Comparison of ENCODE assay signal across 8 mouse cellular contexts in the genomic region with DNA sequence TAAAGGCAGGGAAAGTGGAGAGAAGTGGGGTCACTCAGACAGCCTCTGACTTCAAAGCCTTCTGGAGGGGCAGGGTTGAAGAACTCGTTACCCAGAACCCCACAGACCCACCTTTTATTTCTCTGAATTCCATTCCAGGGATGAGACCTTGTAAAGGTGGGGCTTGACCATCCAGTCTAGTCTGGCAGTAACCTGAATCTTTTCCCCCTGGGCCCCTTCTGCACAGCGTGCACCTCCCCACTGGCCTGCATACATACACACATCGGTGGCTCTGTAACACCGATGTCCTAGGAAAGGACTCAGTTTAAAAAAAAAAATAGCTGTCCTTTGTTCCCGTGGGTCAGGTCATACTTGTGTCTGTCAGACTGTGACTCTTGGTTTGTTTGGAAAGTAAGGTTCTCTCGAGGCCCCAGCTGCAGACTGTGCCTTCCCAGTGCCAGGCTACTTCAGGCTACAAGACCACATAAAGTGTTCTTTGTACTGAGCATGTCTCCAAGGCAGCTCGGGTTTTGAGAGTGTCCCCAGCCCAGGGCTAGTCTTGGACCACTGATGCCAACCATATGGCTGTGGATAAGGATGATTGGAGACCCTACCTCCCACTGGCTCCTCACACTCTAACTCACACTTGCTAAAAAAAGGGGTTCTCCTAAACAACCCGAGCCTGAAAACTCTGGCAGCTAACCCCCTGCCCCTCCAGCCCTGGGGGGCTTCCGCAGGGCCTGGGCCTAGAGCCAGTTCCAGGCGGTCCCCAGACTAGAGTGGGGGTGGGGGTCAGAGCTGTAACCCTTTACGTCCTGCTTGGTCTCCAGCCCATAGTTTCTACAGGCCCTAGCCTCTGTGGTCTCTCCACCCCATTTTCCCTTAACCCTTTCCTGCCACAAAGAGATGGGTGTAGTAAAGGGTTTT. TPM values are rescaled to one million over a fixed set of nuclear protein-coding genes. Genes with fewer than 3 reads are reported as not detected.
DNase-seq lines count a peak whose midpoint lies in the region; ATAC-seq lines count a peak whose summit lies in the region.

No protein-coding gene starts in this region.

- peak overlapping the region; percentile 96 for H3K27ac ChIP-seq in heart, embryonic 13.5 days (replicated peaks)
- peak overlapping the region; percentile 93 to 95 for H3K27ac ChIP-seq in heart, embryonic 14.5 days (replicated peaks in 1 of 2; ENCODE audit: control insufficient read depth in 1 of 2, insufficient read depth in 1 of 2, low read depth in 2 of 2, low read length in 2 of 2)
- peak overlapping the region; percentile 66 for H3K27ac ChIP-seq in liver, embryonic 13.5 days

- WGBS in heart, embryonic 13.5 days, result 6% methylated on average over 11 of the region's 11 CpGs
- 9% methylated on average over 11 of the region's 11 CpGs for WGBS in heart, embryonic 14.5 days
- WGBS in liver, embryonic 13.5 days (ENCODE audit: insufficient replicate concordance), result 26% methylated on average over 11 of the region's 11 CpGs

- H3K4me2 ChIP-seq in heart, embryonic 13.5 days, result peak overlapping the region; percentile 86
- H3K4me2 ChIP-seq in heart, embryonic 14.5 days (ENCODE audit: low read length), result peak overlapping the region; percentile 88
- H3K4me2 ChIP-seq in liver, embryonic 13.5 days, result peak overlapping the region; percentile 70

- no peak for DNase-seq in heart, adult 8-10 months (ENCODE audit: low spot score)
- DNase-seq in R1 (ENCODE audit: low read depth, low spot score), result peak; percentile 73
- DNase-seq in liver, embryonic 13.5 days, result no peak
- peak; percentile 83 for DNase-seq in yolk sac, embryonic 10.5 days (ENCODE audit: low spot score)
- DNase-seq in layer of hippocampus, adult 18-20 months (ENCODE audit: low spot score in 2 of 2), result no peak

- peak overlapping the region; percentile 91 for H3K9ac ChIP-seq in heart, embryonic 13.5 days
- H3K9ac ChIP-seq in heart, embryonic 14.5 days (ENCODE audit: low read length), result peak overlapping the region; percentile 88
- H3K9ac ChIP-seq in liver, embryonic 13.5 days, result peak overlapping the region; percentile 66

- peak overlapping the region; percentile 74 for H3K4me3 ChIP-seq in heart, embryonic 13.5 days
- peak overlapping the region; percentile 70 to 88; a peak in 3 of 4 replicates for H3K4me3 ChIP-seq in heart, embryonic 14.5 days (ENCODE audit: control insufficient read depth in 1 of 2, insufficient read depth in 1 of 2, low read depth in 1 of 2, low read length in 2 of 2)
- H3K4me3 ChIP-seq in liver, embryonic 13.5 days (replicated peaks), result no peak overlapping the region

- H3K27me3 ChIP-seq in heart, embryonic 13.5 days (replicated peaks), result no peaks in the 10 kb centered on the region
- no peaks in the 10 kb centered on the region for H3K27me3 ChIP-seq in heart, embryonic 14.5 days (ENCODE audit: control insufficient read depth, insufficient read depth, low read length)
- peaks cover 15% of the 10 kb centered on the region for H3K27me3 ChIP-seq in liver, embryonic 13.5 days

- peaks cover 9% of the 10 kb centered on the region for H3K36me3 ChIP-seq in heart, embryonic 13.5 days
- peaks cover 4% of the 10 kb centered on the region; the same call in 1 of the 2 replicates for H3K36me3 ChIP-seq in heart, embryonic 14.5 days (ENCODE audit: control insufficient read depth, insufficient read depth, low read length)
- H3K36me3 ChIP-seq in liver, embryonic 13.5 days, result no peaks in the 10 kb centered on the region

- peak; percentile 56 for ATAC-seq in heart, embryonic 13.5 days (ENCODE audit: extremely low read depth, insufficient number of reproducible peaks, low FRiP score, low TSS enrichment)
- ATAC-seq in heart, embryonic 14.5 days (ENCODE audit: insufficient number of reproducible peaks, insufficient read depth, low FRiP score, low read depth), result peak; percentile 62
- ATAC-seq in liver, embryonic 13.5 days (ENCODE audit: low read depth), result peak; percentile 28; the same call in 1 of the 2 replicates
- no peak for ATAC-seq in erythroblast, adult 5-6 weeks (replicated peaks; ENCODE audit: low FRiP score, poor library complexity, severe bottlenecking)

- no peaks in the 10 kb centered on the region for H3K9me3 ChIP-seq in heart, embryonic 13.5 days
- H3K9me3 ChIP-seq in heart, embryonic 14.5 days (ENCODE audit: control insufficient read depth, low read length), result no peaks in the 10 kb centered on the region
- H3K9me3 ChIP-seq in liver, embryonic 13.5 days (replicated peaks), result no peaks in the 10 kb centered on the region

- H3K4me1 ChIP-seq in heart, embryonic 13.5 days, result peaks cover 46% of the 10 kb centered on the region
- H3K4me1 ChIP-seq in heart, embryonic 14.5 days (ENCODE audit: control insufficient read depth in 2 of 2, insufficient read depth in 2 of 2, low read length in 2 of 2), result peaks cover 29 to 44% of the 10 kb centered on the region in 2 experiments
- peaks cover 51% of the 10 kb centered on the region for H3K4me1 ChIP-seq in liver, embryonic 13.5 days (replicated peaks)

RNA-seq across cellular contexts. Expression of gene Nynrin, which starts 0.9 kb away (rescaled TPM):
- polyA plus RNA-seq in heart, embryonic 13.5 days (2015; fragmentation: Nextera tagmentation; extraction: Ambion mirVana), result 16.5 and 18.2 TPM in 2 replicates
- 10 to 100 TPM in 1 of 4 experiments, 1 to 10 TPM in 3; 4.4 to 11.5 (median 6.2) TPM for total RNA-seq in heart, adult 8-10 months (2022)
- 11.0 and 12.4 TPM in 2 replicates for polyA plus RNA-seq in heart, embryonic 14.5 days (2014; fragmentation: Nextera tagmentation; extraction: Ambion mirVana)
- 2.2 and 3.1 TPM in 2 replicates for polyA plus RNA-seq in liver, embryonic 13.5 days (2015; fragmentation: Nextera tagmentation; extraction: Ambion mirVana)
- total RNA-seq in erythroblast, adult 5-6 weeks (2015; ENCODE audit: low replicate concordance), result 0.38 and 0.84 TPM in 2 replicates
- 0.42 and 0.77 TPM in 2 replicates for total RNA-seq in erythroblast, adult 5-6 weeks (2017; ENCODE audit: low replicate concordance)
- 1 to 10 TPM; 7.0 to 8.0 TPM for total RNA-seq in layer of hippocampus, adult 18-20 months (2021)

RNA-seq across cellular contexts. Expression of gene Nfatc4, which starts 30.0 kb away (rescaled TPM):
- 12.5 and 14.0 TPM in 2 replicates for polyA plus RNA-seq in heart, embryonic 13.5 days (2015; fragmentation: Nextera tagmentation; extraction: Ambion mirVana)
- 1 to 10 TPM; 3.3 to 4.2 (median 3.7) TPM for total RNA-seq in heart, adult 8-10 months (2022)
- 7.6 and 11.0 TPM in 2 replicates for polyA plus RNA-seq in heart, embryonic 14.5 days (2014; fragmentation: Nextera tagmentation; extraction: Ambion mirVana)
- polyA plus RNA-seq in liver, embryonic 13.5 days (2015; fragmentation: Nextera tagmentation; extraction: Ambion mirVana), result 1.5 and 1.8 TPM in 2 replicates
- not detected in 2 replicates for total RNA-seq in erythroblast, adult 5-6 weeks (2015; ENCODE audit: low replicate concordance)
- total RNA-seq in erythroblast, adult 5-6 weeks (2017; ENCODE audit: low replicate concordance), result not detected in 2 replicates
- 1 to 10 TPM; 1.4 to 2.3 TPM for total RNA-seq in layer of hippocampus, adult 18-20 months (2021)

RNA-seq across cellular contexts. Expression of gene Cbln3, which starts 31.3 kb away (rescaled TPM):
- 0.27 and 0.31 TPM in 2 replicates for polyA plus RNA-seq in heart, embryonic 13.5 days (2015; fragmentation: Nextera tagmentation; extraction: Ambion mirVana)
- total RNA-seq in heart, adult 8-10 months (2022), result under 1 TPM in 1 of 4 experiments, not detected in 3; 0.06 TPM
- polyA plus RNA-seq in heart, embryonic 14.5 days (2014; fragmentation: Nextera tagmentation; extraction: Ambion mirVana), result 0.24 and 0.61 TPM in 2 replicates
- polyA plus RNA-seq in liver, embryonic 13.5 days (2015; fragmentation: Nextera tagmentation; extraction: Ambion mirVana), result 0.10 and 0.13 TPM in 2 replicates
- not detected in 2 replicates for total RNA-seq in erythroblast, adult 5-6 weeks (2015; ENCODE audit: low replicate concordance)
- 0.14 TPM in 1 of 2 replicates, not detected in the other for total RNA-seq in erythroblast, adult 5-6 weeks (2017; ENCODE audit: low replicate concordance)
- under 1 TPM; 0.15 to 0.64 TPM for total RNA-seq in layer of hippocampus, adult 18-20 months (2021)

RNA-seq across cellular contexts. Expression of gene Khnyn, which starts 31.8 kb away (rescaled TPM):
- polyA plus RNA-seq in heart, embryonic 13.5 days (2015; fragmentation: Nextera tagmentation; extraction: Ambion mirVana), result 9.5 and 9.8 TPM in 2 replicates
- 10 to 100 TPM in 2 of 4 experiments, 1 to 10 TPM in 2; 8.1 to 11.7 (median 10.3) TPM for total RNA-seq in heart, adult 8-10 months (2022)
- 5.7 and 6.1 TPM in 2 replicates for polyA plus RNA-seq in heart, embryonic 14.5 days (2014; fragmentation: Nextera tagmentation; extraction: Ambion mirVana)
- 6.8 and 7.6 TPM in 2 replicates for polyA plus RNA-seq in liver, embryonic 13.5 days (2015; fragmentation: Nextera tagmentation; extraction: Ambion mirVana)
- total RNA-seq in erythroblast, adult 5-6 weeks (2015; ENCODE audit: low replicate concordance), result 30.7 and 36.4 TPM in 2 replicates
- total RNA-seq in erythroblast, adult 5-6 weeks (2017; ENCODE audit: low replicate concordance), result 122 and 126 TPM in 2 replicates
- 10 to 100 TPM; 11.4 to 12.2 TPM for total RNA-seq in layer of hippocampus, adult 18-20 months (2021)

RNA-seq across cellular contexts. Expression of gene Sdr39u1, which starts 47.2 kb away (rescaled TPM):
- 48.2 and 51.6 TPM in 2 replicates for polyA plus RNA-seq in heart, embryonic 13.5 days (2015; fragmentation: Nextera tagmentation; extraction: Ambion mirVana)
- total RNA-seq in heart, adult 8-10 months (2022), result 100 to 1,000 TPM; 120 to 148 (median 130) TPM
- 51.6 and 52.1 TPM in 2 replicates for polyA plus RNA-seq in heart, embryonic 14.5 days (2014; fragmentation: Nextera tagmentation; extraction: Ambion mirVana)
- polyA plus RNA-seq in liver, embryonic 13.5 days (2015; fragmentation: Nextera tagmentation; extraction: Ambion mirVana), result 13.3 and 14.1 TPM in 2 replicates
- total RNA-seq in erythroblast, adult 5-6 weeks (2015; ENCODE audit: low replicate concordance), result 1.3 TPM in 2 replicates
- total RNA-seq in erythroblast, adult 5-6 weeks (2017; ENCODE audit: low replicate concordance), result 3.5 and 10.6 TPM in 2 replicates
- total RNA-seq in layer of hippocampus, adult 18-20 months (2021), result 10 to 100 TPM; 71.8 to 74.1 TPM

Comparison
In these comparisons a context has a peak if more than half of its experiments do, and no peak if none do; other contexts are left out.
1. DNase-seq: peak in R1 (single experiment) and yolk sac, embryonic 10.5 days (single experiment); none in heart, adult 8-10 months (single experiment), liver, embryonic 13.5 days (single experiment) and layer of hippocampus, adult 18-20 months (0 of 2).
2. Peak in every context shown above with its lines, with median percentiles within 50 percentile points of each other: H3K27ac ChIP-seq, H3K4me2 ChIP-seq and H3K9ac ChIP-seq.